Mouse (Mus musculus): Measurements from ENCODE around the gene Rufy4.
"Not testable (repeated sequence)": the region's sequence is repeated elsewhere in the genome, so short reads cannot be mapped to it uniquely, and the experiment has no call there.

Rufy4 gene

DNA sequence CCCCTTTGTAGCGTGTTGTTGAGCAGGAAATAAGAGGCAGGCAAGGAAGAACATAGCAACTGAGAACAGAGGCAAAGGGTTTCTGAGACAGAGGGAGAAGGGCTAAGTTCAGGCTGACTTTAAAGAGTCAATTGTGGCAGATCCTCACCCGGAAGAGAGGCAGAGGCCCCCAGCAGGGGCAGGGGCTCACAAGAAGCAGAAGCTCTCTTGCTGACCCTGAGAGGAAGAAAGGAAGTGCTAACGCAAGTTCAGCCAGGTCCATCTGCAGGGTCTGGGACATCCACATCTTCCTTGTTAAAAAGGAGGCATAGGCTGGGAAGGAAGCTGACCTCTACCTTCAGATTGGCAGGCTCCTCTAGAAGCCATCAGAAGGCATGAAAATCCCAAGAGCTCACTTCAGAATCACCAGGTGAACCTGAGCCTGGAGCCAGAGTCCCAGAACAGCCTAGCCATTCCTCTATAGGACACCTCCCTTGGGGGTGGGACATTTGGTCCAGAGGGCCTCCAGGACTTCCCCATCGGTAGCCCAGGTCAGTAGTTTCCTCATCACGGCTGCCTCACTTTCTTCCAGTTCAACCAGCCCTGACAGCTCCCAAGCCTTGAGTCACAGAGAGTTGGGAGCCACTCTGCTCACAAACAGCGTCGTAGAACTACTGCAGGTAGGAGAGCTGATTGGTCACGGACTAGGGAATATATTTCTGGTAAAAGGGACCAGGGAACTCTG, 28.3 kb downstream of the Rufy4 start, which contains the start of gene Cxcr2:
Gene Cxcr2 (plus strand): TSS at position 529 of the 724 bp plus-strand sequence.
- DNase-seq: no peak

DNA sequence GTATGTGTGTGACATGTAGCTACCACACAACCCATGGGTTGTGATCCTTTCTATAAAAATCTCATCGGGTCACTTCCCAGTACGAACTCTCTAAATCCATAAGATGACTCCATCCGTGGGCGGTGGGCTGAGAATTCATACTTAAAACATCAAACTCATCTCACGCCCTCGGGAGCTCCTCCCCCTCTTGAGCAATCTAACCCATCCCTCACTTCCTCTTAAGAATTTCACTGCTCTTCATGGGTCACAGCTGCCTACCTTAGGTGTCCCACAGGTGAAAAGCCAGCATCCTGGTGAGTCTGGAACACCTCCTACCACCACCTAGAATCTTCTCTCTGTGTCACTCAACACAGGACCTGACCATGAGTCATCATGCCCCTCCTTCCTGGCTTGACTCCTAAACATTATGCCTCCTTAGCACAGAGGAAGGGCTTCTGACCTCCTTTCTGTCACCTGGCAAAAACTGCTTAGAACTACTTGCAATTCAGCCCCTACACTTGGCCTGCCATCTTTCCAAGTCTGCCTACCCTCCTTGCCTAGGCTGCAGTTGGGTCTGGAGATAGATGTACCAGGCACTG, 30.2 kb downstream of the Rufy4 start:
- DNase-seq: no peak

DNA sequence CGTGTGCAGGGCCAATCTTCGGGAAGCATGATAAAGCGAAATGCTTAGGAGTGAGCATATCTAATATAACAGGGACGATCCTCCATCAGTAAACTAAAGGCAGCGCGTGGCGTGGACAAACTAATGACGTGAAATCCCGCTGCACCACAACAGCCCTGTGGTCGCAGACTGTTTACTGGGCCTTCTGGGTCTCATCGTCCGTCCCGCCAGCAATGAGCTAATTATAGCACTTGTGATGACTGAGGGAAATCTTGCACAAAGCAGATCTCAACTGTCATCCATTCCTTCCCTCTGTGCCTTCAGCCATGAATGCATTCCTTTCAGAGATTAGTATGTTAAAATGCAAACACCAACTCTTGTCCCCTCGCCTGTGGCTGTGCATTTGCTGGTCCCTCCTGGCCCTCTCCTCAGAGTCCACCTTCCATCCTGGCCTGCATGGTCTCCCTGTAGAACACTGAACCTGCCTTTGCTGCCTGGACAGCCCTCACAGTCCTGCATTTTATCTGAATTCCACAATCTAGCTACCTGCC, 31.1 kb downstream of the Rufy4 start:
- DNase-seq: no peak

DNA sequence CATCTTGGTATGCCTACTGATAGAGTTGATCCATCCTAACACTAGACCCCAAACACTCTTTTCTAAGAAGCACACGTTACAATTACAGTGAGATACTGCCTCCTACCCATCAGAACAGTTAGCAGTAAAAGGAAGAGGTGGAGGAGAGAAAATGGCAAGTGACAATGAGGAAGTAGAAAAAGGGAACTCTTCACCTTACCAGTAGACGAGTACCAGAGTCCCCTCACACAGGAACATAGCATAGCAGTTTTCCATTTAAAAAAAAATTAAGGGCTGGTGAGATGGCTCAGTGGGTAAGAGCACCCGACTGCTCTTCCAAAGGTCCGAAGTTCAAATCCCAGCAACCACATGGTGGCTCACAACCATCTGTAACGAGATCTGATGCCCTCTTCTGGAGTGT, 34.3 kb downstream of the Rufy4 start:
- DNase-seq: not testable (repeated sequence)

DNA sequence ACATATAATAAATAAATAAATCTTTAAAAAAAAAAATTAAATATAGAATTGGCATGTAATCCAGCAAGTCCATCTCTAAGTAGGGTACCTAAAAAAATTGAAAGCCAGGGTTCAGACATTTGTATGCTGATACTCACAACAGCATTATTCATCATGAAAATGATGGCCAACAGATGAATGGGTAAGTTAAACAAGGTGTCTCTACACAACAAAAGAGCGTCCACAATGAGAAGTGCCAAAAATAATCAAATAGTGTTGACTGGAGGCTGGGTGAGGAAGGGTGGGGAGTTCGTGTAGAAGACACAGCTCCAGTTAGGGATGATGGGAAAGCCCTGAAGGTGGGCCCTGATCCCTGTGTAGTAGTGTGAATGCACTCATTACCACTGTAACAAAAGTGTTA, 34.7 kb downstream of the Rufy4 start:
- no peak for DNase-seq

DNA sequence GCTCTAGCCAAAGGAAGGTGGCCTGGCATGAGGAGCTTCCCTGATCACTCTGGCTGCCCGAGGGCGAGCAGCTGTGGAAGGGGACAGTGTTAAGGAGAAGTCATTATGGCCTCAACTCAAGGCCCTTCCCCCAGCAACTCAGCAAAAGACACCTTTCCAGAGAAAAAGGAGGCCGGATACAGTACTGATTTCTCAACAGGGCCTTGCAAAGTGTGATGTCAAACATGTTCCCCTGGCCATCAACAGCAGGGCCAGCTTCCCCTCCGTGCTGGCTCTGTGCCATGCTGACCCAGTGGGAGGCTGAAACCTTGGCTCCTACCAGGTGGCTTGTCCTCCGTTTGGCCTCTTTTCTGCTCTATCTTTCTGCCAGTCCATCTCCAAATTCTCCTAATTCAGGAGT, 41.8 kb downstream of the Rufy4 start:
- DNase-seq: no peak

DNA sequence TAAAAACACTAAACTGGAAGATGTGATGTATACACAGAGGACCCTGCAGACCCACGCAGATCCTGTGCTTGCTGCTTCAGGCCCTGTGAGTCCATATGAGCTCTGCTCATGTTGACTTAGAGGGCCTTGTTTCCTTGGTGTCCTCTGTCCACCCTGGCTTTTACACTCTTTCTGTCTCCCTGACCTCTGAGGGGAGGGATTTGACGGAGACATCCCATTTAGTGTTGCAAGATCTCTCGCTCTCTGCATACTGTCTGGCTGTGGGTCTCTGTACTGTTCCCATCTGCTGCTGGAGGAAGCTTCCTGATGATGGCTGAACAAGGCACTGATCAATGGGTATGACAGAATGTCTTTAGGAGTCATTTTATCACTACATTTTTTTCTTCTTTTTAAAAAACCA, 44.4 kb downstream of the Rufy4 start:
- DNase-seq: no peak

DNA sequence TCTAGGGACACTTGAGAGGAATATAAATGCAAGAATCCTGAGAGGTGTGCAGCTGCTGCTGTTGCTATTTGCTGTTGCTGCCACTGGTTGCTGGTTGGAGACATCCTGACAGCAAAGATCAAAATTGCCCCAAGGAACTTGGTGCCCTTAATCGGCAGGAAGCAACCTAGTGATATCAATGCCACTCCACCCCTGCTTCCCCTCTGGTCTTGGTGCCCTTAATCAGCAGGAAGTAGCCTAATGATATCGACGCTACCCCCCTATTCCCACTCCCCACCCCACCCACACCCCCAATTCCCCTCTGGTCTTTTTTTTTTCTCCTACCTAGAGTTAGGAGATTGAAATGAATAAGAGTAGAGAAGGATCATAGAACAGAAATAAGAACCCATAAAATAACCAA, 47.4 kb downstream of the Rufy4 start:
- no peak for DNase-seq

DNA sequence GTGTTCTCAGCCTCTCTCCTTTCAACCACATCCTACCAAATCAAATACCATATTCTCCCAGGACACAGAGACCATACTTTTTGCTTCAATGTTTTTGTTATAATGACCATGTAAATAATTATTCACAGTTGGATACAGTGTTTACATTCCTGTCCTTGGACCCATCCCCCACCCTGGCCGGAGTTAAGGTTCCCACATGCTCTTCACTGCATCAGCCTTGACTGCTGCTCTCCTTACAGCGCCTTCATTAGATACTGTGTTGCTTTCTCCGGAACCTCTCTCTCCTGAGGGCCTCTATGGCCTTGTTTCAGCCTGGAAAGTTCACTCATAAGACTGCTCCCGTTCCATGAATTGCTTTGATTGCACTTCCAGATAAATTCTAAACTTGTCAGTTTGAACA, 50.4 kb downstream of the Rufy4 start:
- no peak for DNase-seq

DNA sequence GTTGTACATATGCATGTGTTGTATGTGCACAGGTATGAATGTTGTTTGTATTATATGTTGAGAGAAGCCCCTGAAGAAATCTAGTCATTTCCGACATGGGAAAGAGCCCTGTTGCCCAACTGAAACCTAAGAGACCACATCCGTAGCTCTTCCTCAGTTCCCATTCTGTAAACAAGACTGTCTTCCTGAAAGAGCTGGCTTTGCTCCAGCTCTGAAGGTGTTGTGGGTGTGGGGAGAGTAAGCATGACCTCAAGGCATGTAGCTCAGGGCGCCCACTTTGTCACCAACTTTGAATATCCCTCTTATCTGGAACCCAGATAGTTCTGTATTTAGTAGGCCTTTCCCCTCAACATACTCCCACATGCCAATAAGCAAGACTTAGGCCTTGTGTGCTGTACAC, 53.3 kb downstream of the Rufy4 start:
- no peak for DNase-seq

DNA sequence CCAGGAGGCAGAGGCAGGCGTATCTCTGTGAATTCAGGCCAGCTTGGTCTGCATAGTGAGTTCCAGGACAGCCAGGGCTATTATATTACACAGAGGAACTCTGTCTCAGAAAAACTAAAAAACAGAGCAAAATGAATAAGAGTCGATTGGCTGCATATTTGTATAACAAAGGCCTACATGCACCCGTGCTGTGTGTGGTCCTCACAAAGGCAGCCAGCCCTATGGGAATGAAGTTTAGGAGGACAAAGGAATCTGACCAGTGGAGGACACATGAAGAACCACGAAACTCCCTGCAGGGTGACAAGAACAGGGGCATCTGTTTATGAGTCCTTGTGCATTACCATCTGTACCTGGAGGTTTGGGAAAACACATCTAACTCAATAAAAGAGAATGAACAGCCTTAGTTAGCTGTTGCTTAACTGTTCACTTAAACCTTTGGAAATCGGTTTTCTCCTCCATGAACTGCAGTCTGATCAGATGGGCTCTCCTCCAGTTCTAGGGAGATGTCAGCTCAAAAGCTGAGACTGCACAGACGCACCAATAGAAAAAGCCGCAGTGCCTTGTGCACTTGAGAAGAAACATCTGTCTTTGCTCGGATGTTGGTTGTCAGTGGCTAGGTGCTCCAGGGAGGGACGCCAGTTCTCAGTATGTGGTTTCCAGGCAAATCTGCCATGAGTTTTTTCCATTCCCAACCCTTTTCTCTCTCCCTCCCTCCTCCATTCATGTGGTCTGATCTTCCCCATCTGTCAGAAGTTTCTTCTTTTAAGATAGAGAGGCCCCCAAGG, 54.5 kb downstream of the Rufy4 start:
- no peak for DNase-seq

DNA sequence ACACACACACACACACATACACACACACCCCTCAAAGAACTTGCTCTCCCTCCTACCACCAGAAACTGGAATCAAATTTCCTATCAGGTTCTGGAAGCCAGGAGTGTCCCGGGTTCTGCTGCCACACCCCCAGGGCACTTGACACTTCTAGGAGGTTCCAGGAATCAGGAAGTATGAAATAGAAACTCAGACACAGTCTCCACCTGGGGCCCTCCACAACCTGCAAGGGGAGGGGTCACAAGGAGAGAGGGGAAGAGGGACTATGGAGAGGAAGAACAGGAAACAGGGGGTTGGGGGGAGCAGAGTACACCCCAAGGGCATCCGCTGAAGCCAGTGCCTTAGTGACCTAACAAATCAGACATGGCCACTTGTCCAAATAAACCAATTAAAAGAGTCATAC, 56.1 kb downstream of the Rufy4 start:
- no peak for DNase-seq

DNA sequence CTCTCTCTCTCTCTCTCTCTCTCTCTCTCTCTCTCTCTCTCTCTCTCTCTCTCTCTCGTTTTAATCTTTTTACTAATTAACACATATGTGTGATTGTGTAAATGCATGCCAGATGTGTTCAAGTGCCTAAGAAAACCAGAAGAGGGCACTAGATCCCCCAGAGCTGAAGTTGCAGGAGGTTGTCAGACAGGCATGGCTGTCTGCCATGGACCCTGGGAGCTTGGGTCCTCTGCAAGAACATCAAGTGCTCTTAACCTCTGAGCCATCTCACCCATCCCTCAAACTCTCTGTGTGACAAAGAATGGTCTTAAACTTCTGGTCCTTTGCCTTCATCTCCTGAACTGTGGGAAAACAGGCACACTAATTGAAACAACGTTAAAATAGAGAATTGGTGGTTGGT, 57.7 kb downstream of the Rufy4 start:
- DNase-seq: no peak

DNA sequence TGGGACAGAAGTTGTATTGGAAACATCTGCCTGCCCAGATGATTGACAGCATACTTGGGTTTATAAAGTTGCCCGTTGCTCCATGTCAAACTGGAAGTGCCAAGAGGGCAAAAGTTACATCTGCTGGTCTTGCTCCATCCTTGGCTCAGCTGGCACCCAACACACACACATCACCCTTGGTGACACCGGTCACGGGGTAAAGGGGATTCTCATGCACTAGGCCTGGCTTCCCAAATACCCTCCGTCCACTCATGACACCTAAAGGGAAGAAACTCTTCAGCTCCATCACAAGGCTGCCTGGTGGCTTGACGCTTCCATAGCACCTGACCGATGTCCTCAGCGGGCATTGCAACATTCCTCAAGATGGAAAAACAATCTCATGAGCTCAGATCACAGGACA, 65.1 kb downstream of the Rufy4 start:
- DNase-seq: no peak

DNA sequence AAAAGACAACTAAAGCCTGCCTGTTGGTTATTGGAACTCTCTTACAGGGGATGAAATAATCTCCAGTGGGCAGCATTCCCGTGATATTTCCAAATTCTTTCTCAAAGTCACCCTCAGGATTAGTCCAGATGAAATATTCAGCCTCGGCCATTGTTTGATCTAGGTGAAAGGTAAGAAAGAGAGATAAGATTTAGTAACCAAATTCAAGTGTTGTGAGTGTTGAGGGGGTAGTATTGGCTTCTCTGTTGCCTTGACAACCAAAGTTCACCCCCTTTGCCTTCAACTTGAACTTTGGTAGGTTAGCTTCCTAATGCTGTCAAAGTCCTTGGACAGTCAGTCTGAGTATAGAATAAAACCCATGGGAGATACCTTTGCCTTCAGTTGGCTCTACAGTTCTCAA, 67.4 kb downstream of the Rufy4 start:
- DNase-seq: no peak

DNA sequence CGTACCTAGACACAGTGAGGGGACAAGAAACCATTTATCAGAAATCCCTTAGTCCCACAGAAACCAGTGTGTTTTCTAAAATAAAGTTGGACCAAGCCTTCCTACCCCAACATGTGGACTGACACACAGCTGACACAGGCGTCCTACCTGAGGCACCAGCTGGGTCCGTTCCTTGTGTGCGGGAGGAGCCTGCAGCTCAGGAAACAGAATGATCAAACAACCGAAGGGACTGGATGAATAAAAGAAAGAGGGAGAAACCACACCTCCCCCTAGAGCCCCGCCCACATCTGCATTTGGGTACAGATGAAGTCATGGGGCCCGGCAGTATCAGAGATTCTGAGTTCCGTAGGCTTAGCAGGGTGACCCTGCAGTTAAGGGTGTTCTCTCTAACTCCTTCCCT, 69.1 kb downstream of the Rufy4 start, which contains the start of gene Cxcr1:
Gene Cxcr1 (minus strand): TSS at position 187 of the 400 bp plus-strand sequence.
- no peak for DNase-seq

DNA sequence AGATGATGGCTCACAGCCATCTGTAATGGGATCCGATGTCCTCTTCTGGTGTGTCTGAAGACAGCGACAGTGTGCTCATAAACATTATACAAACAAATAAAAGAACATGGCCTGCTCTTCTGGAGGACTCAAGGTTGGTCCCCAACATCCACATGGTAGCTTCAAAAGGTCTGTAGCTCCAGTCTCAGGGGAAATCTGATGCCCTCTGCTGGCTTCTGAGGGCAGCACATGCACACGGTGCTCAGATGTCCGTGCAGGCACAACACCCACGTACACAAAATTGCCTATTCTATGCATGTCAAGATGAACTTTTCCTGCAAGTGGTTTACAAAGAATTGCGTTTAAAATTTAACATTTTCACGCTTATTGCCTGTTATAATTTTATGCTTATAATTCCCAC, 70.6 kb downstream of the Rufy4 start:
- no peak for DNase-seq

DNA sequence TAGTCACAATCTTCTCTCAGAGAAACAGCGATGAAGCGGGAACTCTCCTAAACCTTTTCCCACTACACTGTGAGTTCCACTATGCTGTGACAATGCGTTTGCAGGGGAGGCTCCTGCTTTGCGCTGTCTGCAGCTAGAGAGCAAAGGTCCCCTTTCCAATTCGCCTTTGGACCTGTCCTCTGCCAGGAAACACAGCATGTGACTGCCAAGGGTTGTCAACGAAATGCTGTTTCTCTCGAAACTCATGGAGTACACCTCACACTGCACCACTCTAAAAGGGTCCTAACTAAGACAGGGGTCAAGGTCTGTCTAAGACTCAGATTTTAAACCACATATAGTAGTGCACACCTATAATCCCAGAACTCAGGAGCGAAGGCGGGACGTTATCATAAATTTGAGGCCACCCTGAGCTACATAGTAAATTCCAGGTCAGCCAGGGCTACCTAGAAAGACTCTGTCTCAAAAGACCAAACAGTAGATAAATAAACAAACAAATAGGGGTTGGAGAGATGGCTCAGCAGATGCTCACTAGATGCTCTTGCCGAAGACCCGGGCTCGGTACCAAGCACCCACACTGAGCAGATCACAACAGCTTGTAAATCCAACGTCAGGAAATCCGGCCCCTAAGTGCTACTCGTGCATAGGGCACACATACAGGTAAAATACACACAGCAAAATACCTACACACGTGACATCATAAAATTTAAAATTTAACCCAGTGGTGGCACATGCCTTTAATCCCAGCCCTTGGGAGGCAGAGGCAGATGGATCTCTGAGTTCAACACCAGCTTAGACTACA, 71.5 kb downstream of the Rufy4 start:
- DNase-seq: no peak

Measured in thymus, adult 18-20 months (tissue).